Mouse (Mus musculus): ENCODE data around the gene 4921501E09Rik.
"Not testable (repeated sequence)": the region's sequence is repeated elsewhere in the genome, so short reads cannot be mapped to it uniquely, and the experiment has no call there.

4921501E09Rik gene

GRCm38 (mm10) chr17:33067958-33068357, at the start of gene 4921501E09Rik:
TSS of gene 4921501E09Rik (minus strand) at chr17:33068058.
- no peak for DNase-seq

GRCm38 (mm10) chr17:33097396-33097795, 29.5 kb upstream of the 4921501E09Rik start:
- no peak for DNase-seq

- DNase-seq = peak; percentile 81
These were observed 24.7 kb upstream of the 4921501E09Rik start for GRCm38 (mm10) chr17:33092391-33093193.

GRCm38 (mm10) chr17:33091630-33092029, 23.8 kb upstream of the 4921501E09Rik start:
- DNase-seq = no peak

GRCm38 (mm10) chr17:33089220-33089949, 21.5 kb upstream of the 4921501E09Rik start, which contains the start of gene Zfp563:
TSS of gene Zfp563 (plus strand) at chr17:33089310.
- DNase-seq = peak; percentile 93

GRCm38 (mm10) chr17:33063001-33063400, 4.9 kb downstream of the 4921501E09Rik start:
- no peak for DNase-seq

- no peak for DNase-seq
These were observed 9.1 kb downstream of the 4921501E09Rik start for GRCm38 (mm10) chr17:33058791-33059190.

- peak; percentile 71 for DNase-seq
These were observed 34.7 kb downstream of the 4921501E09Rik start, which contains the start of gene Zfp763 for GRCm38 (mm10) chr17:33032900-33033891. TSS of gene Zfp763 (minus strand) at chr17:33033402.

GRCm38 (mm10) chr17:33032376-33032775, 35.5 kb downstream of the 4921501E09Rik start:
- DNase-seq = no peak

- DNase-seq = not testable (repeated sequence)
These were observed 47.4 kb downstream of the 4921501E09Rik start for GRCm38 (mm10) chr17:33020434-33020833.

All from cerebellum, adult 11-12 months (tissue).